Mouse (Mus musculus) embryonic fibroblast, embryonic 13.5 days (primary cell): ENCODE measurements at regions not wholly inside any gene's neighbourhood (a gene's known extent, or its start where the extent isn't known, plus 50 kb on each side); places are given as distances from the start of the nearest gene placed in this dataset.

Source experiments
- CTCF ChIP-seq: IDR thresholded peaks from 2 replicates; pipeline ENCODE4 v1.5.1; 2011; ENCODE audit warnings: mild to moderate bottlenecking, control low read depth, low read length, moderate library complexity, borderline replicate concordance; ENCODE audit not compliant: insufficient read depth
- POLR2A ChIP-seq: IDR thresholded peaks from 2 replicates; pipeline ENCODE4 v1.6.1; 2011; ENCODE audit warnings: low read depth, mild to moderate bottlenecking, control low read depth, low read length, moderate library complexity

DNA sequence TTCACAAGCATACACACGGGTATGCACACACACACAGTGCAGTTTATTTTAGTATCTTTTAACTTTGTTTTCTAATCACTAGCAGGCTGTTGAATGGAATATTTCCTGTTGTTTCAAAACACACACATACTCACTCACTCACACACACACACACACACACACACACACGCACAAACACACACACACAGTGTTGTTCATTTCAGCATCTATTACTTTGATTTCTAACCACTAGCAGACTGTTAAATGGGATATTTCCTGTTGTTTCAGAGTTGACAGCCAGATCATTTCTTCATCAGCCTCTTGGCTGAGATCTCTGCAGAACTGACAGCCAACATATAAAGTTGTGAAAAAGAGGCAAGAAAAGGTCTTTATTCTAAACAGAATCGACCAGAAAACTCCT is 150.9 kb downstream of the Map2k4 start:
- TF ChIP-seq POLR2A (no peak), CTCF (no peak)
